20 mouse cellular contexts compared by ENCODE assay signal in genomic region chr1:88680804-88681203, GRCm38 (mm10). TPM values are rescaled to one million over a fixed set of nuclear protein-coding genes. Genes with fewer than 3 reads are reported as not detected.
DNase-seq lines count a peak whose midpoint lies in the region; ATAC-seq and TF ChIP-seq lines count a peak whose summit lies in the region.
"Had no signal": no experiment of that assay in that cellular context is flagged by ENCODE, and none has a peak within 500 bp of the region (broad histone marks: within the 10 kb centered on the region; RNA-seq: fewer than 3 reads in every experiment).

No protein-coding gene starts in this region.

- H3K4me3 ChIP-seq in thymus, adult 2 months (ENCODE audit: control insufficient read depth, insufficient read depth, low read length) = no peak overlapping the region
- no peak overlapping the region for H3K4me3 ChIP-seq in hindbrain, embryonic 16.5 days (ENCODE audit: low read length)
- H3K4me3 ChIP-seq: embryonic facial prominence, embryonic 10.5 days; erythroblast, embryonic 14.5 days; forebrain, embryonic 15.5 days; heart, adult 2 months; heart, embryonic 15.5 days; hindbrain, embryonic 13.5 days had no signal

- no peaks in the 10 kb centered on the region for H3K27me3 ChIP-seq in thymus, adult 2 months (ENCODE audit: control insufficient read depth, insufficient read depth, low read length)
- H3K27me3 ChIP-seq in hindbrain, embryonic 16.5 days (replicated peaks; ENCODE audit: control insufficient read depth, insufficient read depth, low read length) = no peaks in the 10 kb centered on the region
- H3K27me3 ChIP-seq: forebrain, embryonic 15.5 days; heart, embryonic 15.5 days; hindbrain, embryonic 13.5 days had no signal

- H3K36me3 ChIP-seq in thymus, adult 2 months (ENCODE audit: control insufficient read depth, insufficient read depth, low read length) = no peaks in the 10 kb centered on the region
- no peaks in the 10 kb centered on the region for H3K36me3 ChIP-seq in hindbrain, embryonic 16.5 days (ENCODE audit: control insufficient read depth, insufficient read depth, low read length)
- H3K36me3 ChIP-seq: embryonic facial prominence, embryonic 10.5 days; forebrain, embryonic 15.5 days; heart, embryonic 15.5 days; hindbrain, embryonic 13.5 days had no signal

- 82% methylated on average over 3 of the region's 3 CpGs for WGBS in thymus, adult 2 months
- WGBS in hindbrain, embryonic 16.5 days = 75% methylated on average over 3 of the region's 3 CpGs

- peak overlapping the region; percentile 93 for H3K27ac ChIP-seq in thymus, adult 2 months (ENCODE audit: control insufficient read depth, insufficient read depth, low read length)
- no peak overlapping the region for H3K27ac ChIP-seq in hindbrain, embryonic 16.5 days (ENCODE audit: low read depth, low read length)
- H3K27ac ChIP-seq: embryonic facial prominence, embryonic 10.5 days; forebrain, embryonic 15.5 days; heart, adult 2 months; heart, embryonic 15.5 days; hindbrain, embryonic 13.5 days had no signal

- TF ChIP-seq CTCF in thymus, adult 2 months (IDR thresholded peaks at IDR 0.05; ENCODE audit: borderline replicate concordance, control insufficient read depth, extremely low read depth, insufficient read depth, low read length, poor library complexity) = no peak

- no peak for DNase-seq in thymus, adult 2 months
- DNase-seq in thymus, adult 18-20 months = no peak
- peak; percentile 10 for DNase-seq in 416B (ENCODE audit: low read depth)
- peak; percentile 53 for DNase-seq in induced T-regulatory cell, adult 2 months (ENCODE audit: low read depth)
- no peak for DNase-seq in frontal cortex, adult 2 months (ENCODE audit: extremely low spot score in 1 of 2, low spot score in 1 of 2)
- DNase-seq: adrenal gland, adult 8-10 months; adrenal gland, postnatal 36 days; cerebellum, adult 2 months; cerebellum, postnatal 10 days; gastrocnemius, postnatal 14 days; heart, adult 2 months; heart, postnatal 14 days had no signal

- no peak overlapping the region for H3K4me2 ChIP-seq in hindbrain, embryonic 16.5 days (ENCODE audit: low read length)
- H3K4me2 ChIP-seq: forebrain, embryonic 15.5 days; heart, embryonic 11.5 days; heart, embryonic 15.5 days; hindbrain, embryonic 13.5 days had no signal

- TF ChIP-seq POLR2A in thymus, adult 2 months (IDR thresholded peaks at IDR 0.05; ENCODE audit: control insufficient read depth, extremely low read depth, insufficient read depth, low read length, poor library complexity) = no peak

- H3K9ac ChIP-seq in hindbrain, embryonic 16.5 days (ENCODE audit: low read depth, low read length) = no peak overlapping the region
- H3K9ac ChIP-seq: forebrain, embryonic 15.5 days; heart, embryonic 15.5 days; hindbrain, embryonic 13.5 days had no signal

- ATAC-seq in CD4-positive, CD25-positive, alpha-beta regulatory T cell, adult 4 months = peak; percentile 70
- ATAC-seq in hindbrain, embryonic 16.5 days = no peak
- ATAC-seq: forebrain, embryonic 15.5 days had no signal

- no peaks in the 10 kb centered on the region for H3K9me3 ChIP-seq in hindbrain, embryonic 16.5 days (ENCODE audit: control insufficient read depth, low read length)
- H3K9me3 ChIP-seq: embryonic facial prominence, embryonic 10.5 days; forebrain, embryonic 15.5 days; heart, embryonic 15.5 days; hindbrain, embryonic 13.5 days had no signal

- peaks cover 57% of the 10 kb centered on the region for H3K4me1 ChIP-seq in thymus, adult 2 months (replicated peaks; ENCODE audit: control insufficient read depth, insufficient read depth, low read length)
- no peaks in the 10 kb centered on the region for H3K4me1 ChIP-seq in hindbrain, embryonic 16.5 days (ENCODE audit: control insufficient read depth, insufficient read depth, low read depth, low read length)
- H3K4me1 ChIP-seq: forebrain, embryonic 15.5 days; heart, embryonic 15.5 days; hindbrain, embryonic 13.5 days had no signal

RNA-seq across cellular contexts. Expression of gene Arl4c, which starts 21.2 kb away (rescaled TPM):
- polyA plus RNA-seq in thymus, adult 2 months (2012; rRNA removed) = 71.3 and 98.8 TPM in 2 replicates
- polyA plus RNA-seq in CD4-positive, CD25-positive, alpha-beta regulatory T cell, adult 4 months (2017; shearing (Covaris generic)) = 10 to 100 TPM; 16.0 to 19.4 TPM
- 37.7 and 41.2 TPM in 2 replicates for polyA plus RNA-seq in hindbrain, embryonic 16.5 days (2015; fragmentation: Nextera tagmentation; extraction: Ambion mirVana)
- polyA plus RNA-seq in frontal cortex, adult 2 months (2012; rRNA removed) = 19.9 and 22.6 TPM in 2 replicates

Comparison
In these comparisons a context has a peak if more than half of its experiments do, and no peak if none do; other contexts are left out.
1. DNase-seq: peak in 416B (single experiment) and induced T-regulatory cell, adult 2 months (single experiment); none in thymus, adult 2 months (single experiment), thymus, adult 18-20 months (0 of 2) and frontal cortex, adult 2 months (0 of 2).